7 mouse cellular contexts compared by ENCODE assay signal in the genomic region with DNA sequence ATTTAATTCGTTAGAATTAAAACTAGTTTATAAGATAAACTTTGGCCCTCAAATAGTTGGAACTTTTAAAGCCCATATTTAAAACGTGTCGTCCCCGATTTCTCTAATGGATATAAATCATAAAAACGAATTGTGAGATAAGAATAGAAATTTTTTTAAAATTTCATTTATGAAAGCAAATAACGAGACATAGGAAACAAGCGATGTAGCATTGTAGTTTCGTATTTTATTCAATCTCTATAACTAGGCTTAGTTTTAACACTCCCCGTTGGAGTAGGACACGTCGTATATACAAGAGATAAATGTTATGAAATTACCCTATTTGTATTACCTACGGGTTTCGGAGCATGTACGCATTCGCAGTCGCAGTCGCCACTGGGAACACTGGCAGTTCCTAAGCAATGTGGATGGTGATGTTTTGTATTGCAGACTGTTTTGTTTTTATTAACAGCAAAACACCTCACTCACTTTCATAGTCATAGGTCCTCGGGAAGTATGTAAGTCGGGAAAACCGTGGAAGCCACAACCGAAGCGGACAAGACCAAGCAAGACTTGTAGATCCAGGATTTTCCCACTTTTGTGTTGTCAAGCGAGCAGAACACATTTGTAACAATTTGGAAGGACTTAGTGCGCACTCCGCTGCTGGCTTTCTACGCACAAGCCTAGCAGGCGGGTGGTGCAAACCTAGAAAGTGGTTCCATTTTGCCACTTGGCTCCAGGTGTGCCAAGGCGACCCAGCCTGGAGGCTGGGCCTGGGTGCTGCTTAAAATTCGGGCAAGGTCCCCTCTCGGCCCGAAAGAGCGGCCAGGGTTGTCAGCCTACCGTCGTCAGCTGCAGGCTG. TPM values are rescaled to one million over a fixed set of nuclear protein-coding genes. Genes with fewer than 3 reads are reported as not detected.
DNase-seq lines count a peak whose midpoint lies in the region; ATAC-seq and TF ChIP-seq lines count a peak whose summit lies in the region.

No protein-coding gene starts in this region.

- TF ChIP-seq CTCF in E14TG2a.4 (conservative IDR thresholded peaks at IDR 0.05; ENCODE audit: low read length), result no peak
- TF ChIP-seq CTCF in forebrain, postnatal 0 days (IDR thresholded peaks at IDR 0.05; ENCODE audit: low read depth), result no peak
- no peak for TF ChIP-seq CTCF in cerebellum, adult 2 months (IDR thresholded peaks at IDR 0.05; ENCODE audit: borderline replicate concordance, insufficient read depth, low read depth, low read length)

- no peak overlapping the region for H3K27ac ChIP-seq in forebrain, postnatal 0 days (ENCODE audit: low read depth, low read length)
- no peak overlapping the region for H3K27ac ChIP-seq in limb, embryonic 14.5 days (replicated peaks; ENCODE audit: low read depth, low read length)
- no peak overlapping the region for H3K27ac ChIP-seq in cerebellum, adult 2 months (ENCODE audit: insufficient read depth, low read length)

- peak overlapping the region; percentile 76 for H3K4me3 ChIP-seq in E14TG2a.4 (replicated peaks; ENCODE audit: low read length)
- peak overlapping the region; percentile 32; the same call in 1 of the 2 replicates for H3K4me3 ChIP-seq in forebrain, postnatal 0 days (ENCODE audit: low read depth, low read length)
- peak overlapping the region; percentile 37 for H3K4me3 ChIP-seq in limb, embryonic 14.5 days (replicated peaks; ENCODE audit: low read length)
- no peak overlapping the region for H3K4me3 ChIP-seq in cerebellum, adult 2 months (replicated peaks; ENCODE audit: insufficient read depth, low read depth, low read length)

- peak overlapping the region; percentile 58 for H3K4me2 ChIP-seq in forebrain, postnatal 0 days (ENCODE audit: low read depth)
- peak overlapping the region; percentile 64; the same call in 1 of the 2 replicates for H3K4me2 ChIP-seq in limb, embryonic 14.5 days (replicated peaks; ENCODE audit: low read depth, low read length, severe bottlenecking)

- no peaks in the 10 kb centered on the region for H3K36me3 ChIP-seq in E14TG2a.4 (ENCODE audit: insufficient read depth, low read length)
- no peaks in the 10 kb centered on the region for H3K36me3 ChIP-seq in forebrain, postnatal 0 days (ENCODE audit: insufficient read depth)
- no peaks in the 10 kb centered on the region for H3K36me3 ChIP-seq in limb, embryonic 14.5 days (ENCODE audit: control insufficient read depth, insufficient read depth, low read length)

- peaks cover 83% of the 10 kb centered on the region for H3K27me3 ChIP-seq in E14TG2a.4 (ENCODE audit: insufficient read depth, low read length)
- peaks cover 49% of the 10 kb centered on the region for H3K27me3 ChIP-seq in forebrain, postnatal 0 days (ENCODE audit: insufficient read depth, low read length)
- H3K27me3 ChIP-seq in limb, embryonic 14.5 days (ENCODE audit: control insufficient read depth, insufficient read depth, low read length), result peaks cover 82% of the 10 kb centered on the region
- peaks cover 7% of the 10 kb centered on the region for H3K27me3 ChIP-seq in cerebellum, adult 2 months (ENCODE audit: control insufficient read depth, insufficient read depth, low read length)

- H3K9me3 ChIP-seq in E14TG2a.4 (ENCODE audit: low read length), result no peaks in the 10 kb centered on the region
- no peaks in the 10 kb centered on the region for H3K9me3 ChIP-seq in forebrain, postnatal 0 days (ENCODE audit: low read length)
- no peaks in the 10 kb centered on the region for H3K9me3 ChIP-seq in limb, embryonic 14.5 days (ENCODE audit: control insufficient read depth, low read length)

- no peak for TF ChIP-seq POLR2A in limb, embryonic 14.5 days (IDR thresholded peaks at IDR 0.05; ENCODE audit: borderline replicate concordance, extremely low read depth, insufficient read depth, insufficient read length)
- no peak for TF ChIP-seq POLR2A in cerebellum, adult 2 months (IDR thresholded peaks at IDR 0.05; ENCODE audit: borderline replicate concordance, insufficient read depth, low read length)

- 2% methylated on average over 34 of the region's 34 CpGs for WGBS in forebrain, postnatal 0 days
- 3% methylated on average over 34 of the region's 34 CpGs for WGBS in limb, embryonic 14.5 days
- WGBS in cerebellum, adult 2 months, result 5% methylated on average over 34 of the region's 34 CpGs

- no peak for ATAC-seq in forebrain, postnatal 0 days
- ATAC-seq in limb, embryonic 14.5 days (ENCODE audit: low FRiP score, low read depth), result no peak

- peaks cover 57% of the 10 kb centered on the region for H3K4me1 ChIP-seq in E14TG2a.4 (replicated peaks; ENCODE audit: low read depth, low read length)
- 0 out of 2 replicates have a peak, but pooled peaks cover 3% of the 10 kb centered on the region for H3K4me1 ChIP-seq in forebrain, postnatal 0 days (ENCODE audit: insufficient read depth)
- H3K4me1 ChIP-seq in limb, embryonic 14.5 days (ENCODE audit: control insufficient read depth, insufficient read depth, low read length), result peaks cover 12% of the 10 kb centered on the region
- peaks cover 7% of the 10 kb centered on the region for H3K4me1 ChIP-seq in cerebellum, adult 2 months (ENCODE audit: control insufficient read depth, insufficient read depth, low read length)

- no peak overlapping the region for H3K9ac ChIP-seq in forebrain, postnatal 0 days
- H3K9ac ChIP-seq in limb, embryonic 14.5 days (ENCODE audit: low read depth, low read length, severe bottlenecking), result no peak overlapping the region; the same call in 1 of the 2 replicates

- DNase-seq in ES-CJ7 (ENCODE audit: low read depth, low spot score), result peak; percentile 33
- peak; percentile 76 for DNase-seq in forebrain, postnatal 0 days
- DNase-seq in limb, embryonic 14.5 days (ENCODE audit: low spot score), result no peak
- DNase-seq in ovary, postnatal 14 days (ENCODE audit: low spot score), result no peak
- no peak for DNase-seq in cerebellum, adult 2 months
- DNase-seq in layer of hippocampus, adult 9-11 months, result no peak

RNA-seq across cellular contexts. Expression of gene Foxd4, which starts 2.0 kb away (rescaled TPM):
- not detected in 2 replicates for total RNA-seq in forebrain, postnatal 0 days (2014; rRNA removed)
- polyA plus RNA-seq in forebrain, postnatal 0 days (2015; fragmentation: Nextera tagmentation; extraction: Ambion mirVana), result not detected in 2 replicates
- 0.59 and 0.87 TPM in 2 replicates for polyA plus RNA-seq in limb, embryonic 14.5 days (2012; rRNA removed)
- polyA plus RNA-seq in limb, embryonic 14.5 days (2014; fragmentation: Nextera tagmentation; extraction: Ambion mirVana), result 0.10 and 0.51 TPM in 2 replicates
- polyA plus RNA-seq in cerebellum, adult 2 months (2012; rRNA removed), result 0.07 TPM in 1 of 2 replicates, not detected in the other

RNA-seq across cellular contexts. Expression of gene Gm10053, which starts 23.5 kb away (rescaled TPM):
- total RNA-seq in forebrain, postnatal 0 days (2014; rRNA removed), result 39.2 and 65.9 TPM in 2 replicates
- polyA plus RNA-seq in forebrain, postnatal 0 days (2015; fragmentation: Nextera tagmentation; extraction: Ambion mirVana), result 285 and 302 TPM in 2 replicates
- 28.3 and 50.4 TPM in 2 replicates for polyA plus RNA-seq in limb, embryonic 14.5 days (2012; rRNA removed)
- polyA plus RNA-seq in limb, embryonic 14.5 days (2014; fragmentation: Nextera tagmentation; extraction: Ambion mirVana), result 185 and 204 TPM in 2 replicates
- 166 and 167 TPM in 2 replicates for polyA plus RNA-seq in cerebellum, adult 2 months (2012; rRNA removed)

RNA-seq across cellular contexts. Expression of gene Pgm5, which starts 37.3 kb away (rescaled TPM):
- 4.4 and 4.8 TPM in 2 replicates for total RNA-seq in forebrain, postnatal 0 days (2014; rRNA removed)
- polyA plus RNA-seq in forebrain, postnatal 0 days (2015; fragmentation: Nextera tagmentation; extraction: Ambion mirVana), result 0.23 and 0.39 TPM in 2 replicates
- 16.0 and 18.2 TPM in 2 replicates for polyA plus RNA-seq in limb, embryonic 14.5 days (2012; rRNA removed)
- polyA plus RNA-seq in limb, embryonic 14.5 days (2014; fragmentation: Nextera tagmentation; extraction: Ambion mirVana), result 2.6 and 2.8 TPM in 2 replicates
- polyA plus RNA-seq in cerebellum, adult 2 months (2012; rRNA removed), result 3.8 and 4.3 TPM in 2 replicates

Comparison
In these comparisons a context has a peak if more than half of its experiments do, and no peak if none do; other contexts are left out.
1. DNase-seq: peak in ES-CJ7 (single experiment) and forebrain, postnatal 0 days (single experiment); none in limb, embryonic 14.5 days (single experiment), ovary, postnatal 14 days (single experiment), cerebellum, adult 2 months (0 of 2) and layer of hippocampus, adult 9-11 months (single experiment).